Mouse (Mus musculus): ENCODE data around the gene Epb41l2. TPM values are rescaled to one million over a fixed set of nuclear protein-coding genes. Genes with fewer than 3 reads are reported as not detected.

The Epb41l2 gene
- total RNA-seq, 2 experiments from 2014 or later, result 7.4 to 9.6 TPM

GRCm38 (mm10) chr10:25362235-25362634 lies 2.6 kb downstream of the Epb41l2 start:
- no peak for ATAC-seq (replicated peaks; ENCODE audit: low FRiP score, poor library complexity, severe bottlenecking)

GRCm38 (mm10) chr10:25365158-25365557 lies 5.6 kb downstream of the Epb41l2 start:
- no peak for ATAC-seq (replicated peaks; ENCODE audit: low FRiP score, poor library complexity, severe bottlenecking)

- no peak for ATAC-seq (replicated peaks; ENCODE audit: low FRiP score, poor library complexity, severe bottlenecking)
These were observed 6.1 kb downstream of the Epb41l2 start for GRCm38 (mm10) chr10:25365708-25366107.

- ATAC-seq (replicated peaks; ENCODE audit: low FRiP score, poor library complexity, severe bottlenecking), result no peak
These were observed 7.1 kb downstream of the Epb41l2 start for GRCm38 (mm10) chr10:25366691-25367090.

- ATAC-seq (replicated peaks; ENCODE audit: low FRiP score, poor library complexity, severe bottlenecking), result no peak
These were observed 9.3 kb downstream of the Epb41l2 start for GRCm38 (mm10) chr10:25368928-25369327.

GRCm38 (mm10) chr10:25369691-25370090 lies 10.1 kb downstream of the Epb41l2 start:
- no peak for ATAC-seq (replicated peaks; ENCODE audit: low FRiP score, poor library complexity, severe bottlenecking)

- ATAC-seq (replicated peaks; ENCODE audit: low FRiP score, poor library complexity, severe bottlenecking), result no peak
These were observed 11.7 kb downstream of the Epb41l2 start for GRCm38 (mm10) chr10:25371336-25371735.

- no peak for ATAC-seq (replicated peaks; ENCODE audit: low FRiP score, poor library complexity, severe bottlenecking)
These were observed 12.3 kb downstream of the Epb41l2 start for GRCm38 (mm10) chr10:25371915-25372371.

GRCm38 (mm10) chr10:25372510-25373148 lies 13.0 kb downstream of the Epb41l2 start:
- no peak for ATAC-seq (replicated peaks; ENCODE audit: low FRiP score, poor library complexity, severe bottlenecking)

GRCm38 (mm10) chr10:25375036-25375435 lies 15.4 kb downstream of the Epb41l2 start:
- ATAC-seq (replicated peaks; ENCODE audit: low FRiP score, poor library complexity, severe bottlenecking), result no peak

GRCm38 (mm10) chr10:25380746-25381481 lies 21.3 kb downstream of the Epb41l2 start:
- ATAC-seq (replicated peaks; ENCODE audit: low FRiP score, poor library complexity, severe bottlenecking), result no peak

GRCm38 (mm10) chr10:25381951-25382350 lies 22.4 kb downstream of the Epb41l2 start:
- no peak for ATAC-seq (replicated peaks; ENCODE audit: low FRiP score, poor library complexity, severe bottlenecking)

- no peak for ATAC-seq (replicated peaks; ENCODE audit: low FRiP score, poor library complexity, severe bottlenecking)
These were observed 23.6 kb downstream of the Epb41l2 start for GRCm38 (mm10) chr10:25383171-25383570.

- ATAC-seq (replicated peaks; ENCODE audit: low FRiP score, poor library complexity, severe bottlenecking), result no peak
These were observed 24.8 kb downstream of the Epb41l2 start for GRCm38 (mm10) chr10:25384391-25384790.

- no peak for ATAC-seq (replicated peaks; ENCODE audit: low FRiP score, poor library complexity, severe bottlenecking)
These were observed 26.4 kb downstream of the Epb41l2 start for GRCm38 (mm10) chr10:25385811-25386580.

GRCm38 (mm10) chr10:25386868-25387267 lies 27.3 kb downstream of the Epb41l2 start:
- no peak for ATAC-seq (replicated peaks; ENCODE audit: low FRiP score, poor library complexity, severe bottlenecking)

GRCm38 (mm10) chr10:25387268-25387667 lies 27.7 kb downstream of the Epb41l2 start:
- no peak for ATAC-seq (replicated peaks; ENCODE audit: low FRiP score, poor library complexity, severe bottlenecking)

- ATAC-seq (replicated peaks; ENCODE audit: low FRiP score, poor library complexity, severe bottlenecking), result no peak
These were observed 33.2 kb downstream of the Epb41l2 start for GRCm38 (mm10) chr10:25392786-25393185.

GRCm38 (mm10) chr10:25393721-25394120 lies 34.1 kb downstream of the Epb41l2 start:
- ATAC-seq (replicated peaks; ENCODE audit: low FRiP score, poor library complexity, severe bottlenecking), result no peak

- no peak for ATAC-seq (replicated peaks; ENCODE audit: low FRiP score, poor library complexity, severe bottlenecking)
These were observed 35.8 kb downstream of the Epb41l2 start for GRCm38 (mm10) chr10:25395236-25395886.

Measured in erythroid progenitor cell, adult 5-6 weeks (primary cell).